Mouse (Mus musculus) adrenal gland, adult 10 weeks (tissue): Measurements from ENCODE around the gene Adgrd1. TPM values are rescaled to one million over a fixed set of nuclear protein-coding genes. Genes with fewer than 3 reads are reported as not detected.

ENCODE experiments used
- polyA plus RNA-seq: library from polyadenylated mRNA; stranded (reverse); fragments of 350-450 nt; fragmentation: Illumina TruSeq; extraction: RNeasy Lipid Tissue Mini Kit (QIAGEN cat#74804); gene quantifications from one replicate; pipeline ENCODE4 v1.2.3, GENCODE M21; 2014; ENCODE audit warnings: low read depth, low replicate concordance

Gene Adgrd1
- 0.64 TPM for polyA plus RNA-seq

GRCm38 (mm10) chr5:129096511-129096910, at the start of gene Adgrd1:
TSS of gene Adgrd1 (plus strand) at chr5:129096750.

Other genes with a start within 250 kb of the Adgrd1 start
- gene Rimbp2, start 143.3 kb upstream of the Adgrd1 start, polyA plus RNA-seq, result 2.1 TPM
- gene Stx2, start 88.2 kb upstream of the Adgrd1 start, polyA plus RNA-seq, result 26.9 TPM
- 265 TPM for gene Ran, start 76.7 kb upstream of the Adgrd1 start, polyA plus RNA-seq